ENCODE assay signal across 1 mouse cellular context in the genomic region with DNA sequence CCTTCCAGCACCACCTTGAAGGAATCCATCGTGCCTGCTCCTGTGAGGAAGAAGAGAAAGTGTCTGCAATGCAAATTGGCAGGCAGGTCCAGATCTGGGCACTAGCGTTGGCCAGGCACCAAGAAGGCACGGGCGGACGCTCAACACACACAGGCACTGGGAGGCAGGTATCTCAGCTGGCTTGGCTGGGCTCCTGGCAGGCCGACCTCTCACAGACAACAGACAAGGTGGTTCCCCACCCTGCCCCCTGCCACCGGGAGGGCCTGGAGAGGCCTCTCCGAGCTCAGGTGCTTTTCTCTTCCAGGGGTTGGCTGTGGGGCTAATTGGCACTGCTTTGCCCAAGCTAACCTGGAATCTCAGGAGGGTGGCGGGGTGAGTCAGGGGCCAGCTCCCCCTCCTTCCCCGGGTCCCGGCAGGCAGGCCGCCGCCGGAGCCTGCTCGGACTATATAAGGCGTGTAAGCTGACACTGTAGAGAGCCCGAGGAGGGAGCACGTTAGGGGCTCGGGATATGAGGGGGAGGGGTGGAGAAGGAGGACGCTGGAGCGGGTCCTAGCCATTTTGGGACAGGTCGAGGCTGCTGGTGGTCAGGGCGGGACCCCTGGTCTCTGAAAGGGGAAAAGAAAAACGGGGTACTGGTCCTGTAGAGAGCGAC.
TF ChIP-seq lines count a peak whose summit lies in the region.

No protein-coding gene starts in this region.

TF ChIP-seq in CH12.LX, 34 proteins besides CTCF, POLR2A, EP300 and RAD21:
- TF ChIP-seq ZNF384 (IDR thresholded peaks at IDR 0.05; ENCODE audit: low read depth, low read length) (no peak), JUN (IDR thresholded peaks at IDR 0.05; ENCODE audit: insufficient read depth, low read depth, low read length) (no peak), ZC3H11A (IDR thresholded peaks at IDR 0.05; ENCODE audit: low read depth, low read length) (no peak), ZKSCAN1 (IDR thresholded peaks at IDR 0.05; ENCODE audit: borderline replicate concordance, low read depth, low read length) (no peak), ETS1 (conservative IDR thresholded peaks at IDR 0.05; ENCODE audit: low read depth, low read length) (no peak), KAT2A (IDR thresholded peaks at IDR 0.05; ENCODE audit: insufficient replicate concordance, low read length) (no peak), MYC (IDR thresholded peaks at IDR 0.05; ENCODE audit: low read depth, low read length) (no peak), HCFC1 (IDR thresholded peaks at IDR 0.05; ENCODE audit: low read depth, low read length) (no peak), USF2 (conservative IDR thresholded peaks at IDR 0.05; ENCODE audit: low read depth, low read length) (no peak), BHLHE40 (IDR thresholded peaks at IDR 0.05; ENCODE audit: low read depth, low read length) (no peak)
